Mouse (Mus musculus) kidney, postnatal 14 days (tissue): ENCODE data around the gene Gss.
A peak's percentile ranks its signal among the peaks of the same experiment; 100 is the strongest.

Source experiments
- DNase-seq: peaks from one replicate; pipeline ENCODE4 v3.0.0; 2022; ENCODE audit warnings: mixed read lengths

The Gss gene

GRCm38 (mm10) chr2:155592137-155592853, at the start of gene Gss:
Gene Gss, minus strand, starts transcription at chr2:155592810.
- DNase-seq: peak; percentile 99

GRCm38 (mm10) chr2:155641540-155642472, 49.2 kb upstream of the Gss start:
- peak; percentile 77 for DNase-seq

GRCm38 (mm10) chr2:155640656-155641055, 48.0 kb upstream of the Gss start:
- no peak for DNase-seq

GRCm38 (mm10) chr2:155637411-155637810, 44.8 kb upstream of the Gss start:
- no peak for DNase-seq

GRCm38 (mm10) chr2:155636881-155637280, 44.3 kb upstream of the Gss start:
- no peak for DNase-seq

- no peak for DNase-seq
These were observed 43.4 kb upstream of the Gss start for GRCm38 (mm10) chr2:155635961-155636360.

- DNase-seq: no peak
These were observed 42.0 kb upstream of the Gss start for GRCm38 (mm10) chr2:155634562-155634961.

- no peak for DNase-seq
These were observed 41.1 kb upstream of the Gss start for GRCm38 (mm10) chr2:155633731-155634130.

- DNase-seq: no peak
These were observed 40.5 kb upstream of the Gss start for GRCm38 (mm10) chr2:155633121-155633520.

- no peak for DNase-seq
These were observed 39.7 kb upstream of the Gss start for GRCm38 (mm10) chr2:155632138-155632936.

GRCm38 (mm10) chr2:155630590-155631416, 38.2 kb upstream of the Gss start:
- no peak for DNase-seq

- no peak for DNase-seq
These were observed 37.5 kb upstream of the Gss start for GRCm38 (mm10) chr2:155630153-155630552.

- peak; percentile 52 for DNase-seq
These were observed 36.6 kb upstream of the Gss start for GRCm38 (mm10) chr2:155629231-155629661.

GRCm38 (mm10) chr2:155628519-155628918, 35.9 kb upstream of the Gss start:
- DNase-seq: no peak

- DNase-seq: no peak
These were observed 35.5 kb upstream of the Gss start for GRCm38 (mm10) chr2:155628112-155628511.

- peak; percentile 72 for DNase-seq
These were observed 34.6 kb upstream of the Gss start for GRCm38 (mm10) chr2:155627030-155627738.

GRCm38 (mm10) chr2:155626277-155626676, 33.7 kb upstream of the Gss start:
- no peak for DNase-seq

GRCm38 (mm10) chr2:155624730-155625129, 32.1 kb upstream of the Gss start:
- no peak for DNase-seq

GRCm38 (mm10) chr2:155623996-155624395, 31.4 kb upstream of the Gss start:
- DNase-seq: no peak

GRCm38 (mm10) chr2:155622606-155623005, 30.0 kb upstream of the Gss start:
- DNase-seq: no peak

GRCm38 (mm10) chr2:155619817-155620216, 27.2 kb upstream of the Gss start:
- peak; percentile 90 for DNase-seq
